Mouse (Mus musculus) left cerebral cortex, postnatal 25 days (tissue): ENCODE results near the gene Gria1. TPM values are rescaled to one million over a fixed set of nuclear protein-coding genes. Genes with fewer than 3 reads are reported as not detected.

Experiments used
- DNase-seq, 2 experiments: peaks; one replicate each; pipeline ENCODE4 v3.0.0; 2022; ENCODE audit warnings: low spot score in 2 of 2, mixed read lengths in 1 of 2
- intact Hi-C: fragments of 180-260 bp; cut with DNase I; formaldehyde crosslinking; loops from one replicate; pipeline ENCODE4 v1.15.1; 2025
- total RNA-seq, 2 experiments: library from RNA; stranded (reverse); gene quantifications; 2 replicates each; pipeline ENCODE4 v1.2.3; 2021

Gene Gria1
- total RNA-seq, 2 experiments from 2014 or later: 217 to 229 TPM

DNA sequence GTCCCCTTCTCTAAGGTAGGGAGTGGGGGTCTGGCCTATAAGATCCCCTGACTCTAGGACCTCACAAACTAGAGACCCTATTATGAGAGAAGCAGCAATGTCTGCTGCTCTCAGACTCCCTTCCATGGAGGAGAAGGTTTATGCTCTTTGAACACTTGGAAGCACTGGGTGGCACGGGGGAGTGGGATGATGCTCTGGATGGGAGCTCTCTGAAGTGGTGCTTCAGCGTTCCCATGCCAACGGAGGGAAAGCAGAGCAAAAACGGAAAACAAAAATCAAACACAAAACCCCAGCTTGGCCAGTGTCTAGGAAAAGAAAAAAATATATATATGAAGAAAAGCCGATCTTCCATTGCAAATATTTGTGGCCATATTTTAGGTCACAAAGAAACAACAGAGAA is 33.0 kb downstream of the Gria1 start:
- DNase-seq: peak in 1 of 2 experiments; percentile 83
- intact Hi-C loops: no loop called here

GRCm38 (mm10) chr11:57051666-57052562 is 40.7 kb downstream of the Gria1 start:
- intact Hi-C loops: no loop called here
- no peak for DNase-seq

DNA sequence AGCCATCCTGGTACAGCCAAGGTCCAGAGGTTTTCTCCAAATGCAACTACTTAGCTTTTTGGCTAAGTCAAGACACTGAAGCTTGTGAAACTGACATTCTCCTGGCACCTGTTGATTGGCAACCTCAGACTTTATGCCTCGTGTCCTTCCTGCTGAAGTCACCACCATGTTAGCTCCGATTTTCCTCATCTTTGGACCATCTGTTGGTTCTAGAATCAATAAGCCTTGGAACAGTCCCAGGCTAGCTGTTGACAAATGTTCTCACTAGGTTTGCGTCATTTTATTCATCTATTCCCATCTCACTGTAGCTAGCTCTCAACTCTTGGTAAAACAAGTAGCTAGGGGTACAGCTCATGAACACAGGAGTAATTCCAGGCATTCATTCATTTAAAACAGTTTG is 51.3 kb downstream of the Gria1 start:
- peak in 1 of 2 experiments; percentile 49 for DNase-seq
- intact Hi-C loops: no loop called here

DNA sequence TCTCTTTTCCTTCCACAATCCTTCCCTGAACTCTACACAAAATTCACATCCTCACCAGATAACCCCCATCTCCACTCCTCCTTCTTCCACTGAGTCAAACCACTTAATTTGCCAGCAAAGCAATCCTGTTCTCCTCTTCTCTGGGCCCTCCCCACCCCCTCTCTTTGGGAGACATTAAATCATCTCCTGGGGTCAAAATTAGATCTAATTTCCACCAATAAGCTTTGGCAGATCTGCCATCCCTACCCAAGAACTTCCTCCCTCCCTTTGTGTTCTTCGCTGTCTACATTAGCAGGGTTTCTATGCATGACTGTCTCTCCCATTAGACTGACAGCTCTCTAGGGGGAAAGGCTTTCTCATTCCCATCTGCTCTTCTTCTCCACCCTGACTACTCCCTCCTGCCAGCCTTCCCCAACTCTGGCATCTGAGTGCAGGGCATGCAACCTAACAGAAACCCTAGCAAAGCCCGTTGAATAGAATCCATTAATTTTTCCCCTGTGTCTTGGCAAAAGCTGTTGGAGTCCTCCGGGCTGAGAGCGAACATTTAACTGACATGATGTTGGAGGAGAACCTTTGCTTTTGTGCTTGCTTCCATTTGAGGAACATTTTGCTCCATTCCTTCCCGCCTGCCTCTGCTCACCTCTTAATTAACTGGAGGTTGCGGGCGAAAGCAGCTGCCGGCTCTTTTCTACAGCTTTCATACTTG is 59.2 kb downstream of the Gria1 start:
- DNase-seq: no peak
- intact Hi-C loops: no loop called here

DNA sequence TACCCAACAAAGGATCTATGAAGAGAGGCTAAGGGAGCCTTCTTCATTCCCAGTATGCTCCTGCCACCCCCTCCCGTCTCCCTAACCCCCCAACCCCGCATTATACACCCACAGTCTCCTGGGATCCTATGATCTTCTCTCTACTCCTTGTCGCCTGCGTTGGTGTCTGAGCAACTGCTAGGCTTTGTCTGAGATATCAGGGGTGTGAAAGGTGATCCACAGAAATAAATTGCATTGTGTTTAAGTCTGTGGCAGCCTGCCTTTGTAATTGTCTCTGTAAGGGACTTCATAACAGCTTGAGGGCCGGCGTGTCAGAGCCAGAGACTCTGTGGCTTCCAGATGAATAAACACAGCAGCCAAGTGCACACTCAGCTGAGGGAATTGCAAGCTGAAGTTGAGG is 61.0 kb downstream of the Gria1 start:
- intact Hi-C loops: no loop called here
- no peak for DNase-seq

DNA sequence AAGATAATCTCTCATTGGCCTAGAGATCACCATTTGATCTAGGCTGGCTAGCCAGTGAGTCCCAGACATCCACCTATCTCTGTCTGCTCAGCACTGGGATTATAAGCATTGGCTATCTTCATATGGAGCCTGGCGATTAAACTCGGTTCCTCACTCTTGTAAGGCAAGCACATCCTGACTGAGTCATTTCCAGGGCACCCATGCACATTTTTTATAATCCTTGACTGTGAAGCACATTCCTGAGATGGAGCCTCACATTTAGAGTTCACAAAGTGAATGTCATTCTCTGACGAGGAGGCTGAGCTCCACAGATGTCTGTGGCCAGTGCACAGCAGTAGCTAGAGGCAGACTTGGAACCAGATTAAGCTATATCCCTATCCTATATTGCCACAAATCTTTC is 68.2 kb downstream of the Gria1 start:
- intact Hi-C loops: no loop called here
- no peak for DNase-seq

DNA sequence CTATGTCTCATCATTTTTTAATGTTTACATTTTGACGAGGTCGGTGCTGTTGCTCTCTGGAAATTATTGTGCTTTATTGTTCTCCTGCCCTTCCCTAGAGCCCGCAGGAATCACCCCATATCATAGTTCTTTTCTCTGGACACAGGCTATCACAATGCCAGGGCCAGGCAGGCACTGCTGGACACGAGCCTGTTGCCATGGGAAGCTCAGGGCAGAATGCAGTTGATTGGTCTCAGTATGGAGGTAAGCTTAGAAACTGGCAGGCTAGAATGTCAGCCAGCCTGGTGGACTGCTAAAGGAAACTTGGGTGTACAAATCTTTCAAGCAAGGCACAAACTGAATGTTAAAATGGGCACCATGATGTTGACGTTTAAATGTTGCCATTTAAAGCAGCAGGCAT is 78.3 kb downstream of the Gria1 start:
- intact Hi-C loops: no loop called here
- no peak for DNase-seq

GRCm38 (mm10) chr11:57090705-57091104 is 79.5 kb downstream of the Gria1 start:
- intact Hi-C loops: no loop called here
- no peak for DNase-seq

DNA sequence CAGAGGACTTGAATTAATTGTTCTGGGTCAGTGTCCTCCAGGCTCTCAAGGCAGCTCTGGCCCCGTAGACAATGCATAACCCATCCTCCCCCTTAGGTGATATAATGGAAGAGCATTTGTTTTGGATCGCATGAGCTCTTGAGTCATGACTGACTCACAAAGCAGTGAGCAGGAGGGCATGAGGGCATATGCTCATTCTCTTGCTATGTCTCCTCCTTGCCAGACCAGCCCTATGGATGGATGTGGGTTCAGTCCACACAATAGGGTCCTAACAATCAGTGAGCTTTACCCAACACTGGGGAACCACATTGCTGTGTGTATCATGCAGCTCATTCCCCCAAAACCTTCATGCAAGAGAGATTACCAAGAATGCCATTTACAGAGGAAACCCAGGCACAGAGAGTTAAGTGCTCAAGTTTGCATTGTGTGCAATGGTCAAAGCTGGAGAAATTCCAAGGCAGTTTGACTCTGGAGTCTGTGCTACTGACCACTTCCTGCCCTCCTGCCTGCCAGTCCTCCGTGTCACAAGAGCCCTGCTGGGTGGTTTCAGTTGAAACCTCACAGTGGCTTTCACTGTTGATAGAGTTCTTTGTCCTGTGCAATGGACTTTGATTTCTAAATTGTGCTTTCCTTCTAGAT is 80.2 kb downstream of the Gria1 start:
- no peak for DNase-seq
- intact Hi-C loops: no loop called here

- no peak for DNase-seq
- intact Hi-C loops: no loop called here
These were observed 89.3 kb downstream of the Gria1 start for GRCm38 (mm10) chr11:57100491-57100890.

GRCm38 (mm10) chr11:57103751-57104254 is 92.6 kb downstream of the Gria1 start:
- DNase-seq: no peak
- intact Hi-C loops: no loop called here

GRCm38 (mm10) chr11:57105683-57106082 is 94.5 kb downstream of the Gria1 start:
- intact Hi-C loops: no loop called here
- DNase-seq: peak in 1 of 2 experiments; percentile 38

GRCm38 (mm10) chr11:57112386-57112785 is 101.2 kb downstream of the Gria1 start:
- peak in 1 of 2 experiments; percentile 19 for DNase-seq
- intact Hi-C loops: no loop called here

GRCm38 (mm10) chr11:57114410-57114809 is 103.2 kb downstream of the Gria1 start:
- DNase-seq: no peak
- intact Hi-C loops: no loop called here

DNA sequence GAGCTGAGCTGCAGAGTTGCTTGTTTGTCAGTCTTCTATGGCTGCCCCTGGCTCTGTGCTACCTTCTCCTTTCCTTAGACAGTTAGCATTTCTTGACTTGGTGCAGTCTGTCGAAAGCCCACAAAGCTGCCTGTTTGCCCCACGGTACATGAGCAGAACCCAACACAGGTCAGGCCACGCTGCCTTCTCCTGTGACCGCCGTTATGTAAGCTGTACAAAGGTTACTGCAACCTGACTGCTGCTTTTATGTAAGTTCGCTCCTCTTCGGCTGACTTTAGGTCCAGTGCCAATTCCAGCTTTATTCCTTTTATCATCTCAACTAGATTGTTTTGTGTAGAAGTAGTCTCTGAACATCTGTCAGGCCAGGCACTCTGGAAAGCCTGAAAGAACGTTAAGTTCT is 115.9 kb downstream of the Gria1 start:
- intact Hi-C loops: no loop called here
- no peak for DNase-seq

DNA sequence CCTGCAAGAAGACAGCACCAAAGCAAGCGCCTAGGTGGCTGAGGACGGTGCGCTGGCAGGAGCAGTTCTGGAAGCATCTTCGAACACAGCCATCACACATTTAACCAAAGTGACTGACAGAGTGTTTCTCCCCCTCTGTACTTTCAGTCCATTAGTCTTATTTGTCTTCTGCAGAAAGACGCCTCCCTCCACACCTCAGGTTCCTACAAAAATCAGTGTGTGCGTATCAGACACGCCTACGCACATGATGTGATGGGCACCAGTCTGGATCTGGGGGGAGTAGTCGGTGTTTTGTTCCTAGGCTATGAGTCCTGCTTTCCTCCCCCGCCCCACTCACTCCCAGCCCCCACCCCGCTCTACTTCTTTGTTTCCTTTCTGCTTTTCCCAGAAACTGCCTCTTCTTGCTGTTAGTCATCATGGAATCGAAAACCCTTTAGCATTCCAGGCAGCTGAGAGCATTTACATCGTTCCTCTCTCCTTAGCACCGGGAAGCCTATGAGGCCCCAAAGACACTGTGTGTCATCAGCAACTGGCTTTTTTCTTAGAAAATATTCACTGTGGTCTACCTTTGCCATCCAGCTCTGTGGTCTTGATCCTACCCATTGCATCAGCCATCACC is 129.1 kb downstream of the Gria1 start:
- DNase-seq: peak; percentile 58 to 71
- intact Hi-C loops: no loop called here

DNA sequence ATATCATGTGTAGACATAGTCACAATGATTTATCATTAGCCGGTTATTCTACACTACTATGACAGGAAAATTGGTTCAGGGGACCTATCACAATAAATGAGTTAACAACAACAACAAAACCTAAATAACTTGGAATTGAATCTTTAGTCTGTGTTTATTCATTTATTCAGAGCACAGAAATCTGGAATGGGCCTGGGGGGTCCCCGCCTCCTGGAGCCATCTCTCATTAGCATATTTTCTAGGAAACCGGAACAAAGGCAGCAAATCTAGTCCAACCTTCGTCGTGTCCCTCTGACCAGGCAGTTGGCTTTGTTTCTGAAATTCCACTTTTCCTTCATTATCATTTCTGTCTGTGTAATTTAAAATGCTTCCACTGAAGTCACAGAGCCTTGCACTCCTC is 132.5 kb downstream of the Gria1 start:
- intact Hi-C loops: no loop called here
- DNase-seq: no peak

- intact Hi-C loops: no loop called here
- no peak for DNase-seq
These were observed 134.0 kb downstream of the Gria1 start for GRCm38 (mm10) chr11:57145192-57145591.

GRCm38 (mm10) chr11:57145704-57146103 is 134.5 kb downstream of the Gria1 start:
- no peak for DNase-seq
- intact Hi-C loops: no loop called here

DNA sequence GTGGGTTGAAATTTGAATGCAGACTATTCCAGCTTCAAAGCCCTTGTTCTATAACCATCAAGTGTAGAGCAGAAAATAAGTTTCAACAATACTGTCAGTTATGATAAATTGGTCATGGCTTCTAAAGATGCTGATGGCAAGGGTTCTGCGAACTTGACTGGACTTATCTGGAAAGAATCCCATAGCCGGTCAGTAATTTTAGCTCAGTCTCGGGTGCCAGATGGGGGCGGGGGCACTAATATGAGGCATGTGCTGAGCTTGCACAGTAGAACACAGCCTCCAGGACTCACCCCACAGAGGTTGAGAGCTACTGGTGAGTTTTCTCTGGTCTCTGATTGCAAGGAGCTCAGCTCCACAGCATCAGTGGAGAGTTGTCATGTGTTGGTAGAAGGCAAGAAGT is 140.5 kb downstream of the Gria1 start:
- DNase-seq: no peak
- intact Hi-C loops: no loop called here
